Mouse (Mus musculus): ENCODE results near the gene Plcl1. TPM values are rescaled to one million over a fixed set of nuclear protein-coding genes. Genes with fewer than 3 reads are reported as not detected.

Gene Plcl1
- polyA plus RNA-seq, 1 experiment from 2014 or later, result 2.1 TPM

DNA sequence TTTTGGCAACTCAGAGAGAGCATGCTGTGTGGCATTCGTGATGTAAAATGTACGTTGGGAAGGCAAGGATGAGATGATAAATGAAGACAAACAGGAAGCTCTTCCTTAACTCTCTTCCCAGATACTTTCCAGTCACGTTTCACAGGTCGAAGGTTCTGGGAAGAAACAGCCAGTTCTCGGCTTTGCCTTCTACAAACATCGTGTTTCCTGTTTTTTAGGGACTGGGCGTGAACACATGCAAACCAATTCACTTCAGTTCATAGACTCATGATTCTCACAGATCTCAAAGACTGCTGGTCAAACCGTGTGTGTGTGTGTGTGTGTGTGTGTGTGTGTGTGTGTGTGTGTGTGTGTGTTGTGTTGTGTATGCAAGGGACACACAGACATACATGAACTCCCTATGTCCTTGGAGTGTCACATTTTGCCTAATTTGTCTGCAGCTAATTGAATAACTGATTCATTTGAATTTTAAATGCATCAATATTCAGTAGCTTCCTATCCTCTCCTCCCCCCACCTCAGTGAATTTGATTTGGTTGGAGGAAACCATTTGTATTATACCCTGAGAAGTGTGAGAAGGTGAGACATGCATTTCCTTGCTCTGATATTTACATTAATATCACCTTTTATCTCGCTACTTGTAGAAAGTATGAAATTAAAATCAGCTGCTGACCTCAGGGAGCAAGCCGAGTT lies 259.6 kb downstream of the Plcl1 start:
- no peak for DNase-seq (ENCODE audit: low spot score)
- Histone ChIP-seq H3K36me3 (ENCODE audit: control insufficient read depth, insufficient read depth, low read length) (no peaks in the 10 kb centered on the region), H3K4me2 (ENCODE audit: low read length) (no peak overlapping the region), H3K9me3 (ENCODE audit: control insufficient read depth, low read length) (no peaks in the 10 kb centered on the region), H3K4me1 (replicated peaks; ENCODE audit: control insufficient read depth, insufficient read depth, low read length) (peaks cover 6% of the 10 kb centered on the region; the same call in 1 of the 2 replicates), H3K4me3 (ENCODE audit: low read depth, low read length) (no peak overlapping the region), H3K9ac (ENCODE audit: low read length) (no peak overlapping the region), H3K27ac (ENCODE audit: low read depth) (no peak overlapping the region), H3K27me3 (replicated peaks; ENCODE audit: control insufficient read depth, insufficient read depth, low read length) (no peaks in the 10 kb centered on the region)
- WGBS, result 46% methylated on average over 10 of the region's 10 CpGs
- ATAC-seq (replicated peaks; ENCODE audit: low FRiP score, low TSS enrichment, low read depth), result no peak

DNA sequence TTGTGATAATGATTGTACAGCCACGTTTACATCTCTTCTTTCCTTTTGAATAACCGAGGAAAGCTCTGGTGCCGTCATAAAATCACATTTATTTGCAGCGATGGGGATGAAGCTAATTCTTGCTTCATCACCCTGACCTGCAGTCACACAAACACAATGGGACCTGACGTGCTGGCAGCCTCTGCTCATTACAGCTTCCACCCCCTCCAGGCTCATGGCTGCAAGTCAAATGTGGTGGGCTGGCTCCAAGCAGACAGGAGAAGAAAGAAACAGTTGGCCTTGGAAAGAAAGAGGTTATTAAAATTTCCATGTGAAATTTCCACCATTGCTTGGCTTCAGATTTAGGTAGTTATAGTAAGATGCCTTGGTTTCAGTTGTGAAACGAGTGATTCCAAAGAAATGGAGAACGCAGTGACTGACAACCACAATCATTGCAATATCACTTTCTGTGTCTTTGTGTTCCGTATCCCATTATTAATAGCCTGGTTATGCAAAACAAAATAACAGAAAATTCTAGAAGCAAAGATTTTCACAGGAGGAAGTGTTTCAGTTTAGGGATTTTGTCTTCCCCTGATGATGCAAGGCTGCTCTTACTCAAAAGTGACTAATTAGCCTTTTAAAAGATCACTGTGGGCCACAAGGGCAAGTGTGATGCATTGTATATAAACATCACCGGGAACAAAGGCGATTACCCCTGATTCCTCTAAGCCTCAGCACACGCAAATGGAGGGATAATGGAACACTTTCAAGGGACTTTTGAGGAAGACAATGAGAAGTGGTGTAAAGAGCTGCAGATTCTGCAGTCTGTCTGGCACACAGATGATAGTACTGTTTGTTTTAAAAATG lies 260.3 kb downstream of the Plcl1 start:
- Histone ChIP-seq H3K9ac (ENCODE audit: low read length) (no peak overlapping the region), H3K36me3 (ENCODE audit: control insufficient read depth, insufficient read depth, low read length) (no peaks in the 10 kb centered on the region), H3K4me1 (replicated peaks; ENCODE audit: control insufficient read depth, insufficient read depth, low read length) (peaks cover 6% of the 10 kb centered on the region; the same call in 1 of the 2 replicates), H3K27ac (ENCODE audit: low read depth) (no peak overlapping the region), H3K9me3 (ENCODE audit: control insufficient read depth, low read length) (no peaks in the 10 kb centered on the region), H3K27me3 (replicated peaks; ENCODE audit: control insufficient read depth, insufficient read depth, low read length) (no peaks in the 10 kb centered on the region), H3K4me2 (ENCODE audit: low read length) (no peak overlapping the region), H3K4me3 (ENCODE audit: low read depth, low read length) (no peak overlapping the region)
- ATAC-seq (replicated peaks; ENCODE audit: low FRiP score, low TSS enrichment, low read depth), result no peak
- no peak for DNase-seq (ENCODE audit: low spot score)
- 53% methylated on average over 11 of the region's 11 CpGs for WGBS

DNA sequence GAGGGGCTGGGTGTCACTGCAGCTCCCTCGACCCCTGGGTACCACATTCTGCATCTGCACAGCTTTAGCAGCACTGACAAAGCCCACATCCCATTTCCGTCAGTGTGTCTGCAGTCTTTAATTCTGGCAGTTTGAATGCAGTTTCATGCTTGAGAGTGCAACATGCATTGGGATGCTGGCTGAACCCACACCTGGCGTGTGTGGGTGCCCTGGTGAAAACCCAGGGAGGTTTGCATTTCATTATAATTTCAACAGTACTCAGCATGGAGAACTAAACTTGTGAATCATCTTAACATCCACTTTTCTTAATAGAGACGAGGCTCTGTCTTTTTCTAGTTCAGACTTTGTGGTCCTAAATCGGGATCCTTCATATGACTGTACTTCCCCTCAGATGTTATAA lies 261.1 kb downstream of the Plcl1 start:
- Histone ChIP-seq H3K4me3 (ENCODE audit: low read depth, low read length) (no peak overlapping the region), H3K4me1 (replicated peaks; ENCODE audit: control insufficient read depth, insufficient read depth, low read length) (peaks cover 6% of the 10 kb centered on the region; the same call in 1 of the 2 replicates), H3K36me3 (ENCODE audit: control insufficient read depth, insufficient read depth, low read length) (no peaks in the 10 kb centered on the region), H3K27me3 (replicated peaks; ENCODE audit: control insufficient read depth, insufficient read depth, low read length) (no peaks in the 10 kb centered on the region), H3K9me3 (ENCODE audit: control insufficient read depth, low read length) (no peaks in the 10 kb centered on the region), H3K9ac (ENCODE audit: low read length) (no peak overlapping the region), H3K4me2 (ENCODE audit: low read length) (no peak overlapping the region), H3K27ac (ENCODE audit: low read depth) (no peak overlapping the region)
- 67% methylated on average over 5 of the region's 5 CpGs for WGBS
- DNase-seq (ENCODE audit: low spot score) (no peak), ATAC-seq (replicated peaks; ENCODE audit: low FRiP score, low TSS enrichment, low read depth) (no peak)

DNA sequence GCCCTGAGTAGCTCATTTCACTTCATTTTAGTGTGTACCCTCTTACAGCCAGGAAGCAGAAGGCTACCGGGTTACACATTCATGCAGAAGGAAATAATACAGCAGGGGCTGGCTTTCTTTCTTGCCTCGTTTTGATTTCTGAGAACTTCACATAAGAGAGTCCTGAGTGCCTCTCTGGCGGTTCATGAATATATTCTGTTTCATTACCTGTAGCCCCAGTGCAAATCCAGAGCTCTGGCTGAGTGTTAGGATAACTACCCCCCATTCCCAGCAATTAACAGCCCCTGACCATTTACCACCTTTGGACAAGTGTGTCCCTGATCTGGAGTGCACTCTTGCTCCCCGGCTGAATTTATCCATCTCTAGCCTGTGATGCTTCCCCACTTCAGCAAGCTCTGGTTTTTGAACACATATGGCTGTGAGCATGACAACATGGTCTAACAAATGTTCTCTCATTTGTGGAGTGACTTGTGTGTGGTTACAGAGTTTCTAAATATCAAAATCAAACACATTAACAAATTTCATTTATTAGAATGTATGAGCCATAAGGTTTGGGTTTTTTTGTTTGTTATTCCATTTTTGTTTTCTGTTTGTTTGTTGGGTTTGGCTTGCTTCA lies 263.0 kb downstream of the Plcl1 start:
- no peaks in the 10 kb centered on the region for H3K36me3 ChIP-seq (ENCODE audit: control insufficient read depth, insufficient read depth, low read length)
- no peak overlapping the region for H3K9ac ChIP-seq (ENCODE audit: low read length)
- ATAC-seq (replicated peaks; ENCODE audit: low FRiP score, low TSS enrichment, low read depth), result no peak
- peaks cover 6% of the 10 kb centered on the region; the same call in 1 of the 2 replicates for H3K4me1 ChIP-seq (replicated peaks; ENCODE audit: control insufficient read depth, insufficient read depth, low read length)
- no peak overlapping the region for H3K27ac ChIP-seq (ENCODE audit: low read depth)
- no peak overlapping the region for H3K4me3 ChIP-seq (ENCODE audit: low read depth, low read length)
- 55% methylated on average over 4 of the region's 4 CpGs for WGBS
- no peaks in the 10 kb centered on the region for H3K27me3 ChIP-seq (replicated peaks; ENCODE audit: control insufficient read depth, insufficient read depth, low read length)
- H3K9me3 ChIP-seq (ENCODE audit: control insufficient read depth, low read length), result no peaks in the 10 kb centered on the region
- no peak for DNase-seq (ENCODE audit: low spot score)
- H3K4me2 ChIP-seq (ENCODE audit: low read length), result no peak overlapping the region

DNA sequence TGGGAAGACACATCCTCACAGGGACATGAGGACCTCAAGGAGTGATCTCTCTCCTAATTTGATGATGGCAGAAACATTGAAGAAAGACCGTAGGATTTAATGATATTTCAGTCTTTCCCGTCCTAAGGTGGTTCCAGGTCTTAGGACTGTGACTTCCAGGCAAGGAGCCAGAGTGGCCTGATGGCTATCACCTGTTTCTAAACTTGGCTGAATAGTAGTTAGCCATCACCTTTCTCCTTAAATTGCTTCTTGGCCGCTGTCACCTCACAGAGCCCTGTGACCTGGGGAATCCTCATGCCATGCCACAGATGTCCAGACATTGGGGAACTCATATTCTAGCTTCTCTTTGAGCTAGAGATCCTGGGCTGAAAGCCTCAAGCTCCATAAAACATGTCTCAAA lies 277.0 kb downstream of the Plcl1 start:
- Histone ChIP-seq H3K9ac (ENCODE audit: low read length) (no peak overlapping the region), H3K4me2 (ENCODE audit: low read length) (no peak overlapping the region), H3K27me3 (replicated peaks; ENCODE audit: control insufficient read depth, insufficient read depth, low read length) (no peaks in the 10 kb centered on the region), H3K4me1 (replicated peaks; ENCODE audit: control insufficient read depth, insufficient read depth, low read length) (no peaks in the 10 kb centered on the region), H3K27ac (ENCODE audit: low read depth) (no peak overlapping the region), H3K36me3 (ENCODE audit: control insufficient read depth, insufficient read depth, low read length) (no peaks in the 10 kb centered on the region), H3K9me3 (ENCODE audit: control insufficient read depth, low read length) (no peaks in the 10 kb centered on the region), H3K4me3 (ENCODE audit: low read depth, low read length) (no peak overlapping the region)
- 92% methylated on average over 3 of the region's 3 CpGs for WGBS
- no peak for ATAC-seq (replicated peaks; ENCODE audit: low FRiP score, low TSS enrichment, low read depth)
- no peak for DNase-seq (ENCODE audit: low spot score)

DNA sequence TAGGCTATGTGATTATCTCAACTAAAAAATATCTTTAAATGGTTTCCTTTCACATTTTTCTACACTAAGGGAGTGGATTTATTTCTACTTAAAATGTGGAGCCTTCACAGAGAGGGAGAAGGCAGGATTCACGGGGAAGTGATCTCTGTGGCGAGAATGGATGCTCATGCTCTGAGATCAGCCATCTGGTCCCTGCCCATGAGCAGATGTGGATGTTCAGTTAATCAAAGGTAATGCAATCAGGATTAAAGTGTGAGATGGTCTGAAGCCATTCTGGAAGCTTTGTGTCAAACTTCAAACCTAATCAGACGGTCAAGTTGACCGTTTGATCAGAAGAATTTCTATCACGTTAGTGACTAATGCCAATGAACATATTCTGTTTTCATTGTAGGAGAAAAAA lies 280.5 kb downstream of the Plcl1 start:
- ATAC-seq (replicated peaks; ENCODE audit: low FRiP score, low TSS enrichment, low read depth), result no peak
- Histone ChIP-seq H3K4me2 (ENCODE audit: low read length) (no peak overlapping the region), H3K4me1 (replicated peaks; ENCODE audit: control insufficient read depth, insufficient read depth, low read length) (no peaks in the 10 kb centered on the region), H3K4me3 (ENCODE audit: low read depth, low read length) (no peak overlapping the region), H3K9ac (ENCODE audit: low read length) (no peak overlapping the region), H3K27me3 (replicated peaks; ENCODE audit: control insufficient read depth, insufficient read depth, low read length) (no peaks in the 10 kb centered on the region), H3K9me3 (ENCODE audit: control insufficient read depth, low read length) (no peaks in the 10 kb centered on the region), H3K27ac (ENCODE audit: low read depth) (no peak overlapping the region), H3K36me3 (ENCODE audit: control insufficient read depth, insufficient read depth, low read length) (no peaks in the 10 kb centered on the region)
- 75% methylated on average over 5 of the region's 5 CpGs for WGBS
- no peak for DNase-seq (ENCODE audit: low spot score)

DNA sequence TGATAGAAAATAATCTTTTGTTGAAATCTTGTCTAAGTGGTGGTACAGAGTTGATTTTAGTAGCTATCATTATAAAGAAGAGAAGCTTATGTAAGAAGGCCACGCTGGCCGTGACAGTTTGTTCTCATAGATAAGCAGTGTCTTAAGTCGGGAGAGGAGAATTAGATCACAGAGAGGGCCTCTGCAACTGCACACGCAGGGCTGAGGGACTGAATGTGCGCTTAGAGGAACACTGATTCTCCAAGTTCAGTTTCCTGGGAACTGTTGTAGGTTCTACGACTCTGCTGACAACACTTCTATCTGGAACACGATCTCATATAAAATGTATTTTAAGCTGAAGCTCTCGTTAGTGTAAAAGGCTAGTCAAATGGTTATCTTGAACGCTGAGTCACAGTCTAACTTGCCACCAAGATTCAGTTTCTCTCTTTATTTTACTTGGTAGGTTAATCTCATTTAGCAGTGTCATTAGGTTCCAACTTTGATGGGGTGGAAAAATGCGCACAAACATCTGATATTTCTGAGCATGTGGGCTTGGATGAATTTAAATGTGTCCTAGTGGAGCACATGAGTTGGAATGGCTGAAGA lies 288.0 kb downstream of the Plcl1 start:
- WGBS, result 78% methylated on average over 10 of the region's 10 CpGs
- no peak overlapping the region for H3K9ac ChIP-seq (ENCODE audit: low read length)
- no peaks in the 10 kb centered on the region for H3K4me1 ChIP-seq (replicated peaks; ENCODE audit: control insufficient read depth, insufficient read depth, low read length)
- no peak for ATAC-seq (replicated peaks; ENCODE audit: low FRiP score, low TSS enrichment, low read depth)
- no peak overlapping the region for H3K4me3 ChIP-seq (ENCODE audit: low read depth, low read length)
- no peak for DNase-seq (ENCODE audit: low spot score)
- H3K4me2 ChIP-seq (ENCODE audit: low read length), result no peak overlapping the region
- H3K36me3 ChIP-seq (ENCODE audit: control insufficient read depth, insufficient read depth, low read length), result no peaks in the 10 kb centered on the region
- H3K27ac ChIP-seq (ENCODE audit: low read depth), result no peak overlapping the region
- no peaks in the 10 kb centered on the region for H3K9me3 ChIP-seq (ENCODE audit: control insufficient read depth, low read length)
- no peaks in the 10 kb centered on the region for H3K27me3 ChIP-seq (replicated peaks; ENCODE audit: control insufficient read depth, insufficient read depth, low read length)

DNA sequence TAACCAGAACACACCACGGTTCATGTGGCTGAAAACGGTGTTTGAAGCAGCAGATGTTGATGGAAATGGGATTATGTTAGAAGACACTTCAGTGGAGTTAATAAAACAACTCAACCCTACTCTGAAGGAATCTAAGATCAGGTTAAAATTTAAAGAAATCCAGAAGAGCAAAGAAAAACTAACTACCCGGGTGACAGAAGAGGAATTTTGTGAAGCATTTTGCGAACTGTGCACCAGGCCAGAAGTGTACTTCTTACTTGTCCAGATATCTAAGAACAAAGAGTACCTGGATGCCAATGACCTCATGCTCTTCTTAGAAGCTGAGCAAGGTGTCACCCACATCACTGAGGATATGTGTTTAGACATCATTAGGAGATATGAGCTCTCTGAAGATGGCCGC lies 290.5 kb downstream of the Plcl1 start:
- WGBS, result 96% methylated on average over 5 of the region's 5 CpGs
- Histone ChIP-seq H3K9ac (ENCODE audit: low read length) (no peak overlapping the region), H3K36me3 (ENCODE audit: control insufficient read depth, insufficient read depth, low read length) (no peaks in the 10 kb centered on the region), H3K27me3 (replicated peaks; ENCODE audit: control insufficient read depth, insufficient read depth, low read length) (no peaks in the 10 kb centered on the region), H3K4me2 (ENCODE audit: low read length) (no peak overlapping the region), H3K4me1 (replicated peaks; ENCODE audit: control insufficient read depth, insufficient read depth, low read length) (no peaks in the 10 kb centered on the region), H3K4me3 (ENCODE audit: low read depth, low read length) (no peak overlapping the region), H3K27ac (ENCODE audit: low read depth) (no peak overlapping the region), H3K9me3 (ENCODE audit: control insufficient read depth, low read length) (no peaks in the 10 kb centered on the region)
- DNase-seq (ENCODE audit: low spot score) (no peak), ATAC-seq (replicated peaks; ENCODE audit: low FRiP score, low TSS enrichment, low read depth) (no peak)

Measured in intestine, embryonic 14.5 days (tissue).